Mouse (Mus musculus) ES-Bruce4 (cell line): ENCODE measurements around the gene Slc5a1. TPM values are rescaled to one million over a fixed set of nuclear protein-coding genes. Genes with fewer than 3 reads are reported as not detected.

ENCODE experiments used
- H3K27ac ChIP-seq: 2 replicates; pipeline ENCODE4 v1.5.1; 2012; ENCODE audit warnings: low read length, inconsistent platforms; ENCODE audit not compliant: insufficient read depth
- H3K27me3 ChIP-seq: 2 replicates; pipeline ENCODE4 v1.6.1; 2012; ENCODE audit warnings: mild to moderate bottlenecking, low read length, inconsistent platforms; ENCODE audit not compliant: control insufficient read depth, poor library complexity, insufficient read depth, severe bottlenecking
- H3K36me3 ChIP-seq: 2 replicates; pipeline ENCODE4 v1.6.1; 2012; ENCODE audit warnings: inconsistent platforms, mild to moderate bottlenecking, low read length, moderate library complexity; ENCODE audit not compliant: control insufficient read depth, poor library complexity, insufficient read depth, severe bottlenecking
- H3K4me1 ChIP-seq: one replicate; pipeline ENCODE4 v1.8.1; 2011; ENCODE audit warnings: low read length; ENCODE audit not compliant: control insufficient read depth, insufficient read depth
- H3K4me3 ChIP-seq: 2 replicates; pipeline ENCODE4 v1.5.1; 2011; ENCODE audit warnings: low read depth, mild to moderate bottlenecking, low read length
- H3K9ac ChIP-seq: 2 replicates; pipeline ENCODE4 v1.6.1; 2012; ENCODE audit warnings: low read depth, mild to moderate bottlenecking, inconsistent platforms; ENCODE audit not compliant: poor library complexity, severe bottlenecking
- H3K9me3 ChIP-seq: replicated peaks from 2 replicates; pipeline ENCODE4 v1.6.1; 2012; ENCODE audit warnings: mild to moderate bottlenecking, low read length, inconsistent platforms; ENCODE audit not compliant: control insufficient read depth, poor library complexity, insufficient read depth, severe bottlenecking
- CTCF ChIP-seq: IDR thresholded peaks from one replicate; pipeline ENCODE4 v1.8.1; 2011; ENCODE audit warnings: low read depth, low read length
- EP300 ChIP-seq: IDR thresholded peaks from 2 replicates; pipeline ENCODE4 v1.6.1; 2011; ENCODE audit warnings: low read depth, low read length; ENCODE audit not compliant: insufficient read depth
- POLR2A ChIP-seq: IDR thresholded peaks from one replicate; pipeline ENCODE4 v1.8.1; 2011; ENCODE audit warnings: low read length; ENCODE audit not compliant: insufficient read depth
- polyA plus RNA-seq: library from polyadenylated mRNA; stranded (reverse); fragments of >200 nt; gene quantifications from 2 replicates; pipeline ENCODE4 v1.2.4, GENCODE M21; 2011; ENCODE audit warnings: low read depth; ENCODE audit not compliant: missing spikeins, insufficient read depth, insufficient read length

Gene Slc5a1
- polyA plus RNA-seq, 1 experiment = 0.78 TPM

- TF ChIP-seq EP300 (no peak), POLR2A (no peak), CTCF (no peak)
- no peaks in the 10 kb centered on the region for H3K9me3 ChIP-seq
- H3K27ac ChIP-seq = no peak overlapping the region
- H3K4me3 ChIP-seq = no peak overlapping the region
- no peaks in the 10 kb centered on the region for H3K27me3 ChIP-seq
- H3K36me3 ChIP-seq = no peaks in the 10 kb centered on the region
- H3K9ac ChIP-seq = no peak overlapping the region
- H3K4me1 ChIP-seq = no peaks in the 10 kb centered on the region
Observed at GRCm38 (mm10) chr5:33091342-33091741, 12.7 kb upstream of the Slc5a1 start.

GRCm38 (mm10) chr5:33095315-33095714 is 8.7 kb upstream of the Slc5a1 start:
- no peak overlapping the region for H3K9ac ChIP-seq
- no peaks in the 10 kb centered on the region for H3K27me3 ChIP-seq
- no peaks in the 10 kb centered on the region for H3K9me3 ChIP-seq
- no peaks in the 10 kb centered on the region for H3K4me1 ChIP-seq
- H3K27ac ChIP-seq = no peak overlapping the region
- no peaks in the 10 kb centered on the region for H3K36me3 ChIP-seq
- H3K4me3 ChIP-seq = no peak overlapping the region
- TF ChIP-seq CTCF (no peak), EP300 (no peak), POLR2A (no peak)

GRCm38 (mm10) chr5:33102369-33103055 is 1.5 kb upstream of the Slc5a1 start:
- H3K9ac ChIP-seq = no peak overlapping the region
- H3K27ac ChIP-seq = no peak overlapping the region
- no peak overlapping the region for H3K4me3 ChIP-seq
- no peaks in the 10 kb centered on the region for H3K9me3 ChIP-seq
- H3K4me1 ChIP-seq = peaks cover 4% of the 10 kb centered on the region
- no peaks in the 10 kb centered on the region; the same call in 1 of the 2 replicates for H3K27me3 ChIP-seq
- no peaks in the 10 kb centered on the region for H3K36me3 ChIP-seq
- peak; percentile 53; the same call in 1 of the 2 replicates for TF ChIP-seq EP300
- no peak for TF ChIP-seq POLR2A

- no peak overlapping the region for H3K9ac ChIP-seq
- no peaks in the 10 kb centered on the region for H3K36me3 ChIP-seq
- no peaks in the 10 kb centered on the region for H3K9me3 ChIP-seq
- peaks cover 7% of the 10 kb centered on the region for H3K4me1 ChIP-seq
- peak overlapping the region; percentile 51 for H3K4me3 ChIP-seq
- no peaks in the 10 kb centered on the region; the same call in 1 of the 2 replicates for H3K27me3 ChIP-seq
- H3K27ac ChIP-seq = no peak overlapping the region
- no peak for TF ChIP-seq POLR2A
- TF ChIP-seq CTCF = peak; percentile 26
Observed at GRCm38 (mm10) chr5:33104876-33105275, 857 bp downstream of the Slc5a1 start.

GRCm38 (mm10) chr5:33105660-33106059 is 1.6 kb downstream of the Slc5a1 start:
- Histone ChIP-seq H3K36me3 (no peaks in the 10 kb centered on the region), H3K27ac (no peak overlapping the region), H3K4me3 (no peak overlapping the region), H3K4me1 (peaks cover 7% of the 10 kb centered on the region), H3K9ac (no peak overlapping the region), H3K9me3 (no peaks in the 10 kb centered on the region), H3K27me3 (no peaks in the 10 kb centered on the region; the same call in 1 of the 2 replicates)
- TF ChIP-seq CTCF (no peak), EP300 (no peak), POLR2A (no peak)

GRCm38 (mm10) chr5:33107056-33107455 is 3.0 kb downstream of the Slc5a1 start:
- no peaks in the 10 kb centered on the region for H3K36me3 ChIP-seq
- H3K27ac ChIP-seq = peak overlapping the region; percentile 66; the same call in 1 of the 2 replicates

More at GRCm38 (mm10) chr5:33107056-33107455, 3.0 kb downstream of the Slc5a1 start:
- H3K4me1 ChIP-seq = peaks cover 5% of the 10 kb centered on the region
- no peaks in the 10 kb centered on the region for H3K9me3 ChIP-seq
- H3K9ac ChIP-seq = no peak overlapping the region
- no peaks in the 10 kb centered on the region; the same call in 1 of the 2 replicates for H3K27me3 ChIP-seq
- TF ChIP-seq CTCF (no peak), POLR2A (no peak)
- H3K4me3 ChIP-seq = no peak overlapping the region
